Mouse (Mus musculus) embryonic fibroblast, embryonic 13.5 days (primary cell): ENCODE measurements around the gene Lama5.

Source experiments
- CTCF ChIP-seq: IDR thresholded peaks from 2 replicates; pipeline ENCODE4 v1.5.1; 2011; ENCODE audit warnings: mild to moderate bottlenecking, control low read depth, low read length, moderate library complexity, borderline replicate concordance; ENCODE audit not compliant: insufficient read depth
- POLR2A ChIP-seq: IDR thresholded peaks from 2 replicates; pipeline ENCODE4 v1.6.1; 2011; ENCODE audit warnings: low read depth, mild to moderate bottlenecking, control low read depth, low read length, moderate library complexity

- TF ChIP-seq POLR2A (no peak), CTCF (no peak)
Observed at GRCm38 (mm10) chr2:180217587-180217986, 8.1 kb downstream of the Lama5 start.
